Mouse (Mus musculus): Measurements from ENCODE around the gene Mrps7. TPM values are rescaled to one million over a fixed set of nuclear protein-coding genes. Genes with fewer than 3 reads are reported as not detected.

Gene Mrps7
- polyA plus RNA-seq, 1 experiment from 2014 or later: 73.9 TPM

DNA sequence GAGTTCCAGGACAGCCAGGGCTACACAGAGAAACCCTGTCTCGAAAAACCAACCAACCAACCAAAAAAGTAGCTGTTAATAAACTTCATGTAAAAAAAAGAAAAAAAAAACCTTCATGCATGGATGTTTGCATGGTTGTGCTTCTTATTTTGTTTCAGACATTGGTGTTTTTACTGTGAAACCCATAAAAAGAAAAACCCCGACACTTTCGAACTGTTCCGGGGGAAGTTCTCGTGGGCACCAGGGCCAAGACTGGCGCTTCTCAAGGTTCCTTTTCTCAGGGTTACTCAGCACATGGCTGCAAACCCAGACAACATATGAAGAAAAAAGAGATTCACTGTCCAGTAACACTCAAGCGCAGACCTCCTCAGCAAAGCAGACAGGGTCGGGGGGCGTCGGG is 29.1 kb downstream of the Mrps7 start:
- no peak overlapping the region for H3K4me3 ChIP-seq
- WGBS: 88% methylated on average over 10 of the region's 10 CpGs
- no peaks in the 10 kb centered on the region for H3K27me3 ChIP-seq
- no peaks in the 10 kb centered on the region for H3K36me3 ChIP-seq
- H3K4me1 ChIP-seq (replicated peaks): 0 out of 2 replicates have a peak, but pooled peaks cover 4% of the 10 kb centered on the region
- no peak overlapping the region for H3K27ac ChIP-seq (replicated peaks)
- H3K9me3 ChIP-seq: no peaks in the 10 kb centered on the region
- no peak for ATAC-seq (ENCODE audit: low read depth)
- no peak overlapping the region for H3K9ac ChIP-seq
- H3K4me2 ChIP-seq: no peak overlapping the region

GRCm38 (mm10) chr11:115634109-115634508 is 30.4 kb downstream of the Mrps7 start:
- 67% methylated on average over 3 of the region's 4 CpGs for WGBS
- no peak overlapping the region for H3K4me2 ChIP-seq
- H3K9ac ChIP-seq: no peak overlapping the region
- H3K9me3 ChIP-seq: no peaks in the 10 kb centered on the region
- H3K27ac ChIP-seq (replicated peaks): no peak overlapping the region
- H3K36me3 ChIP-seq: no peaks in the 10 kb centered on the region
- no peaks in the 10 kb centered on the region for H3K27me3 ChIP-seq
- ATAC-seq (ENCODE audit: low read depth): no peak
- H3K4me3 ChIP-seq: no peak overlapping the region
- no peaks in the 10 kb centered on the region for H3K4me1 ChIP-seq (replicated peaks)

DNA sequence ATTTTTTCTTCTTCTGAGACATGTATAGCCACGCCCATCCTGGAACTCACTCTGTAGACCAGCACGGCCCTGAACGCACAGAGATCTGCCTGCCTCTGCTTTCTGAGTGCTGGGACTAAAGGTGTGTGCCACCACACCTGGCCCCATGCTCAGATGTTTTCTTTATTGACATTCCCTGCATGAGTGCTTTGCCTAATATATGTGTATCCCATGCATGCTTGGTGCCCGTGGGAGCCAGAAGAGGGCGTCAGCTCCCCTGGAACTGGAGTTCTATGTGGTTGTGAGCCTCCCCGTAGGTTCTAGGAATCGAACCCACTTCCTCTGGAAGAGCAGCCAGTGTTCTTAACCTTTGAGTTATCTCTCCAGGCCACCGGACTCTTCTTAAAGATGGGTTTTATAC is 31.3 kb downstream of the Mrps7 start:
- no peak for ATAC-seq (ENCODE audit: low read depth)
- Histone ChIP-seq H3K27ac (replicated peaks) (no peak overlapping the region), H3K27me3 (no peaks in the 10 kb centered on the region), H3K9me3 (no peaks in the 10 kb centered on the region), H3K4me1 (replicated peaks) (no peaks in the 10 kb centered on the region), H3K9ac (no peak overlapping the region), H3K4me2 (no peak overlapping the region), H3K36me3 (no peaks in the 10 kb centered on the region), H3K4me3 (no peak overlapping the region)
- WGBS: 88% methylated on average over 8 of the region's 8 CpGs

GRCm38 (mm10) chr11:115635484-115635883 is 31.8 kb downstream of the Mrps7 start:
- Histone ChIP-seq H3K36me3 (no peaks in the 10 kb centered on the region), H3K4me3 (no peak overlapping the region), H3K4me2 (no peak overlapping the region), H3K27ac (replicated peaks) (no peak overlapping the region), H3K4me1 (replicated peaks) (no peaks in the 10 kb centered on the region), H3K9ac (no peak overlapping the region), H3K27me3 (no peaks in the 10 kb centered on the region), H3K9me3 (no peaks in the 10 kb centered on the region)
- no peak for ATAC-seq (ENCODE audit: low read depth)
- WGBS: 67% methylated on average over 8 of the region's 8 CpGs

DNA sequence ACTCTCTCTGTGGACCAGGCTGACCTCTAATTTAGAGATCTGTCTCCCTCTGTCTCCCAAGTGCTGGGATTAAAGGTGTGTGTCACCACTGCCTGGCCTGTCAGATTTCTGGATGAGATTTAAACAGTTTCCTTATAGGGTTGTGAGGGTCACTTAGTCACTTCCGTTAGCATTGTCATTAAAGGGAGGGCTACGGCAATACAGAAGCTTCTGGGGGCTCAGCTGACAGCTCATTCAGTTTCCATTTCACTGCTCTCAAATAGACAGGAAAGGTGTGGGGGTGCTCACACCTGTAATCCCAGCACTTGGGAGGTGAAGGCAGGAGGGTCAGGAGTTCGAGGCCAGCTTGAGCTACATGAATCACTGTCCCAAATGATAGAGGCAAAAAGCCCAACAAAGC is 33.2 kb downstream of the Mrps7 start:
- Histone ChIP-seq H3K27me3 (no peaks in the 10 kb centered on the region), H3K9ac (no peak overlapping the region), H3K27ac (replicated peaks) (no peak overlapping the region), H3K4me1 (replicated peaks) (no peaks in the 10 kb centered on the region), H3K4me3 (no peak overlapping the region), H3K9me3 (no peaks in the 10 kb centered on the region), H3K4me2 (no peak overlapping the region), H3K36me3 (no peaks in the 10 kb centered on the region)
- WGBS: 81% methylated on average over 3 of the region's 3 CpGs
- no peak for ATAC-seq (ENCODE audit: low read depth)

- H3K4me3 ChIP-seq: no peak overlapping the region
- H3K9me3 ChIP-seq: no peaks in the 10 kb centered on the region
- ATAC-seq (ENCODE audit: low read depth): no peak
- H3K27me3 ChIP-seq: no peaks in the 10 kb centered on the region
- WGBS: 83% methylated on average over 5 of the region's 5 CpGs
- H3K27ac ChIP-seq (replicated peaks): no peak overlapping the region
- H3K4me2 ChIP-seq: no peak overlapping the region
- H3K9ac ChIP-seq: no peak overlapping the region
- peaks cover 11% of the 10 kb centered on the region for H3K36me3 ChIP-seq
- H3K4me1 ChIP-seq (replicated peaks): no peaks in the 10 kb centered on the region
These were observed 35.0 kb downstream of the Mrps7 start for GRCm38 (mm10) chr11:115638498-115639409.

DNA sequence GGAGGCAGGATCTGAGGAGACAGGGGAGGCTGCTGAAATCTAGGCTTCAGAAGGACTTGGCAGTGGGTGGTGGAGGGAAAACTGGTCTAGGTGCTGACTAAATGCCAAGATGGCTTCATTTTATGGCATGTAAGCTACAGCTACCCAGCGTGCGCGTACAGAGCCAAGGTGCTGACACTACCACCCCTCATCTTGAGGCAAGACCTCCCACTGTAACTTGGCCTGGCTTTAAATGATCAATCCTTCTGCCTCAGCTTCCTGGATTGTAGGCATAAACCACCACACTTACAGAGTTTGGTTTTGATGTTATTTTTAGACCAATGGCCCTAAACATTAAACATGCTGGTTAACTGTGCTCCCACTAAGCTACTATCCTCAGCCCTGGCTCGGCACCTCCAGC is 35.8 kb downstream of the Mrps7 start:
- Histone ChIP-seq H3K4me1 (replicated peaks) (no peaks in the 10 kb centered on the region), H3K4me2 (no peak overlapping the region), H3K9me3 (no peaks in the 10 kb centered on the region), H3K4me3 (no peak overlapping the region), H3K27me3 (no peaks in the 10 kb centered on the region), H3K9ac (no peak overlapping the region), H3K27ac (replicated peaks) (no peak overlapping the region), H3K36me3 (peaks cover 16% of the 10 kb centered on the region)
- 89% methylated on average over 4 of the region's 4 CpGs for WGBS
- no peak for ATAC-seq (ENCODE audit: low read depth)

- ATAC-seq (ENCODE audit: low read depth): no peak
- H3K36me3 ChIP-seq: peaks cover 24% of the 10 kb centered on the region
- 88% methylated on average over 3 of the region's 4 CpGs for WGBS
- no peaks in the 10 kb centered on the region for H3K9me3 ChIP-seq
- H3K4me1 ChIP-seq (replicated peaks): no peaks in the 10 kb centered on the region
- H3K27ac ChIP-seq (replicated peaks): no peak overlapping the region
- H3K27me3 ChIP-seq: no peaks in the 10 kb centered on the region
- no peak overlapping the region for H3K4me2 ChIP-seq
- H3K4me3 ChIP-seq: no peak overlapping the region
- no peak overlapping the region for H3K9ac ChIP-seq
These were observed 36.6 kb downstream of the Mrps7 start for GRCm38 (mm10) chr11:115640311-115640828.

GRCm38 (mm10) chr11:115640978-115641663 is 37.4 kb downstream of the Mrps7 start:
- Histone ChIP-seq H3K4me2 (no peak overlapping the region), H3K4me1 (replicated peaks) (no peaks in the 10 kb centered on the region), H3K36me3 (peaks cover 31% of the 10 kb centered on the region), H3K9ac (no peak overlapping the region), H3K9me3 (no peaks in the 10 kb centered on the region), H3K27ac (replicated peaks) (no peak overlapping the region), H3K4me3 (no peak overlapping the region), H3K27me3 (no peaks in the 10 kb centered on the region)
- ATAC-seq (ENCODE audit: low read depth): no peak
- 56% methylated on average over 14 of the region's 14 CpGs for WGBS

DNA sequence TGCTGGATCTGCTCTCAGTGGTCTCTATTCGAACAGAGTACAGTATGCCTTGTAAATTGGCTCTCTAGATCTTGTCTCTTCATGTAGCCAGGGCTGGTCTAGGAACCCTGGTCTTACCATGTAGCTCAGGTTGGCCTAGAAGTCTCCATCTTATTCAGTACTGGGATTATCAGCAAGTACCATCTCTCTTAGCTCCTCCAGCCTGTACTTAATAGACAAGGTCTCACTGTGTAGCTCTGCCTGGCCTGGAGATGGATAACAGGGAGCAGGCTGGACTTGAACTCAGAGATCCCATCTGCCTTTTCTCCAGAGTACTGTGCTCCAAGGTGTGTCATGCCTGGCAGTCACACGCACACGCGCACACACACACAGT is 37.9 kb downstream of the Mrps7 start:
- 87% methylated on average over 4 of the region's 4 CpGs for WGBS
- no peaks in the 10 kb centered on the region for H3K27me3 ChIP-seq
- H3K9me3 ChIP-seq: no peaks in the 10 kb centered on the region
- peaks cover 35% of the 10 kb centered on the region for H3K36me3 ChIP-seq
- no peak for ATAC-seq (ENCODE audit: low read depth)
- no peak overlapping the region for H3K4me3 ChIP-seq
- no peaks in the 10 kb centered on the region for H3K4me1 ChIP-seq (replicated peaks)
- no peak overlapping the region for H3K9ac ChIP-seq
- H3K4me2 ChIP-seq: no peak overlapping the region
- H3K27ac ChIP-seq (replicated peaks): no peak overlapping the region

DNA sequence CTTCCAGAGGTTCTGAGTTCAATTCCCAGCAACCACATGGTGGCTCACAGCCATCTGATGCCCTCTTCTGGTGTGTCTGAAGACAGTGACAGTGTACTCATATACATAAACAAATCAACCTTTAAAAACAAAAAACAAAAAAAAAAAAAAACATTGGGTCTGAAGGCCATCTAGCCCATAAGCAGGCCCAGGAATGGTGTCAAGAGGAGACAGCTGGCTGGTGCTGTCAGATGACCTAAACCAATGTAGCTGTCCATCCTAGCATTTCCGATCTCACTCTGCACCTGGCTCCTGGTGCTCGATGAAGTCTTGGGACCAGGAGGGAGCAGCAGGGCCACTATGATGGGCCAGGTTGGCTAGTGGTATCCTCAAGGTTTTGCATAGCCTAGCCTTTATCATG is 39.0 kb downstream of the Mrps7 start:
- no peaks in the 10 kb centered on the region for H3K9me3 ChIP-seq
- H3K27me3 ChIP-seq: no peaks in the 10 kb centered on the region
- H3K4me3 ChIP-seq: no peak overlapping the region
- no peaks in the 10 kb centered on the region for H3K4me1 ChIP-seq (replicated peaks)
- H3K4me2 ChIP-seq: no peak overlapping the region
- H3K27ac ChIP-seq (replicated peaks): no peak overlapping the region
- peaks cover 39% of the 10 kb centered on the region for H3K36me3 ChIP-seq
- 92% methylated on average over 2 of the region's 2 CpGs for WGBS
- no peak overlapping the region for H3K9ac ChIP-seq
- ATAC-seq (ENCODE audit: low read depth): no peak

DNA sequence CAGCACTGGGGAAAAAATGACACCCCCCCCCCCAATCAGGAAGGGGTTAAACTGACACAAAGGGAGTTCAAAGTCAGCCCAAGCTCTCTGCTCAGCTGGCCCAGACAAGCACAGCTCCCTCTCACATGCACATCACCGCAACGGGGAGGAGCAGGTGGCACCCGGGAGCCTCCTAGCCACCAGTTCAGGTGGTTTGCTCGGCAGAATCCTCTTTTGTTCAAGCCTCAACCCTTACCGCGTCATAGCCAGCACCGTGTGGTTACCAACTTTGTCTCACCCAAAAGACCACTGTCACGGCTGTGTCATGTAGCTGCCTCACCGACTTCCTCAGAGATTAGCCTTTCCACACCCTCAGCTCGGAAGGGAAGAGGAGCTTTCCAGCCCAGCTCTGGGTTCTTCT is 39.5 kb downstream of the Mrps7 start:
- H3K9ac ChIP-seq: no peak overlapping the region
- H3K27me3 ChIP-seq: no peaks in the 10 kb centered on the region
- peaks cover 43% of the 10 kb centered on the region for H3K36me3 ChIP-seq
- H3K9me3 ChIP-seq: no peaks in the 10 kb centered on the region
- no peak overlapping the region for H3K4me3 ChIP-seq
- no peak overlapping the region for H3K4me2 ChIP-seq
- no peak for ATAC-seq (ENCODE audit: low read depth)
- no peak overlapping the region for H3K27ac ChIP-seq (replicated peaks)
- 69% methylated on average over 10 of the region's 10 CpGs for WGBS
- H3K4me1 ChIP-seq (replicated peaks): no peaks in the 10 kb centered on the region
